Mouse (Mus musculus): ENCODE measurements around the gene Cep170. TPM values are rescaled to one million over a fixed set of nuclear protein-coding genes. Genes with fewer than 3 reads are reported as not detected.

Cep170 gene
- polyA plus RNA-seq, 1 experiment, result 22.9 TPM

GRCm38 (mm10) chr1:176826186-176826585, 12.3 kb upstream of the Cep170 start:
- TF ChIP-seq POLR2A (IDR thresholded peaks at IDR 0.05; ENCODE audit: control insufficient read depth, extremely low read depth, insufficient read depth, low read length, poor library complexity), result no peak
- no peak for TF ChIP-seq CTCF (IDR thresholded peaks at IDR 0.05; ENCODE audit: borderline replicate concordance, control insufficient read depth, extremely low read depth, insufficient read depth, low read length, poor library complexity)
- no peak overlapping the region for H3K4me3 ChIP-seq (ENCODE audit: control insufficient read depth, insufficient read depth, low read length)
- DNase-seq, result no peak
- WGBS, result 93% methylated on average over 11 of the region's 11 CpGs
- H3K27me3 ChIP-seq (ENCODE audit: control insufficient read depth, insufficient read depth, low read length), result no peaks in the 10 kb centered on the region
- peaks cover 3% of the 10 kb centered on the region; the same call in 1 of the 2 replicates for H3K4me1 ChIP-seq (replicated peaks; ENCODE audit: control insufficient read depth, insufficient read depth, low read length)
- H3K36me3 ChIP-seq (ENCODE audit: control insufficient read depth, insufficient read depth, low read length), result peaks cover 2% of the 10 kb centered on the region; the same call in 1 of the 2 replicates
- no peak overlapping the region for H3K27ac ChIP-seq (ENCODE audit: control insufficient read depth, insufficient read depth, low read length)

- Histone ChIP-seq H3K36me3 (ENCODE audit: control insufficient read depth, insufficient read depth, low read length) (no peaks in the 10 kb centered on the region), H3K27ac (ENCODE audit: control insufficient read depth, insufficient read depth, low read length) (no peak overlapping the region), H3K4me1 (replicated peaks; ENCODE audit: control insufficient read depth, insufficient read depth, low read length) (peaks cover 3% of the 10 kb centered on the region; the same call in 1 of the 2 replicates), H3K4me3 (ENCODE audit: control insufficient read depth, insufficient read depth, low read length) (no peak overlapping the region), H3K27me3 (ENCODE audit: control insufficient read depth, insufficient read depth, low read length) (no peaks in the 10 kb centered on the region)
- no peak for DNase-seq
- WGBS, result 96% methylated on average over 4 of the region's 4 CpGs
- TF ChIP-seq POLR2A (IDR thresholded peaks at IDR 0.05; ENCODE audit: control insufficient read depth, extremely low read depth, insufficient read depth, low read length, poor library complexity), result no peak
- no peak for TF ChIP-seq CTCF (IDR thresholded peaks at IDR 0.05; ENCODE audit: borderline replicate concordance, control insufficient read depth, extremely low read depth, insufficient read depth, low read length, poor library complexity)
Observed at GRCm38 (mm10) chr1:176825084-176825483, 11.2 kb upstream of the Cep170 start.

- no peaks in the 10 kb centered on the region for H3K36me3 ChIP-seq (ENCODE audit: control insufficient read depth, insufficient read depth, low read length)
- H3K27ac ChIP-seq (ENCODE audit: control insufficient read depth, insufficient read depth, low read length), result no peak overlapping the region
- 95% methylated on average over 6 of the region's 6 CpGs for WGBS
- no peaks in the 10 kb centered on the region for H3K27me3 ChIP-seq (ENCODE audit: control insufficient read depth, insufficient read depth, low read length)
- peaks cover 3% of the 10 kb centered on the region; the same call in 1 of the 2 replicates for H3K4me1 ChIP-seq (replicated peaks; ENCODE audit: control insufficient read depth, insufficient read depth, low read length)
- DNase-seq, result no peak
- no peak for TF ChIP-seq CTCF (IDR thresholded peaks at IDR 0.05; ENCODE audit: borderline replicate concordance, control insufficient read depth, extremely low read depth, insufficient read depth, low read length, poor library complexity)
- TF ChIP-seq POLR2A (IDR thresholded peaks at IDR 0.05; ENCODE audit: control insufficient read depth, extremely low read depth, insufficient read depth, low read length, poor library complexity), result no peak
- no peak overlapping the region for H3K4me3 ChIP-seq (ENCODE audit: control insufficient read depth, insufficient read depth, low read length)
Observed at GRCm38 (mm10) chr1:176824611-176825010, 10.7 kb upstream of the Cep170 start.

GRCm38 (mm10) chr1:176823889-176824288, 10.0 kb upstream of the Cep170 start:
- WGBS, result 81% methylated on average over 8 of the region's 8 CpGs
- H3K36me3 ChIP-seq (ENCODE audit: control insufficient read depth, insufficient read depth, low read length), result no peaks in the 10 kb centered on the region
- TF ChIP-seq CTCF (IDR thresholded peaks at IDR 0.05; ENCODE audit: borderline replicate concordance, control insufficient read depth, extremely low read depth, insufficient read depth, low read length, poor library complexity) (no peak), POLR2A (IDR thresholded peaks at IDR 0.05; ENCODE audit: control insufficient read depth, extremely low read depth, insufficient read depth, low read length, poor library complexity) (no peak)
- no peak overlapping the region for H3K27ac ChIP-seq (ENCODE audit: control insufficient read depth, insufficient read depth, low read length)
- no peak overlapping the region for H3K4me3 ChIP-seq (ENCODE audit: control insufficient read depth, insufficient read depth, low read length)
- peaks cover 3% of the 10 kb centered on the region; the same call in 1 of the 2 replicates for H3K4me1 ChIP-seq (replicated peaks; ENCODE audit: control insufficient read depth, insufficient read depth, low read length)
- no peak for DNase-seq
- H3K27me3 ChIP-seq (ENCODE audit: control insufficient read depth, insufficient read depth, low read length), result no peaks in the 10 kb centered on the region

- Histone ChIP-seq H3K36me3 (ENCODE audit: control insufficient read depth, insufficient read depth, low read length) (no peaks in the 10 kb centered on the region), H3K4me3 (ENCODE audit: control insufficient read depth, insufficient read depth, low read length) (no peak overlapping the region), H3K27me3 (ENCODE audit: control insufficient read depth, insufficient read depth, low read length) (no peaks in the 10 kb centered on the region), H3K4me1 (replicated peaks; ENCODE audit: control insufficient read depth, insufficient read depth, low read length) (peaks cover 3% of the 10 kb centered on the region; the same call in 1 of the 2 replicates), H3K27ac (ENCODE audit: control insufficient read depth, insufficient read depth, low read length) (no peak overlapping the region)
- WGBS, result 96% methylated on average over 4 of the region's 4 CpGs
- TF ChIP-seq CTCF (IDR thresholded peaks at IDR 0.05; ENCODE audit: borderline replicate concordance, control insufficient read depth, extremely low read depth, insufficient read depth, low read length, poor library complexity), result no peak
- no peak for DNase-seq
Observed at GRCm38 (mm10) chr1:176822949-176823348, 9.1 kb upstream of the Cep170 start.

- H3K27me3 ChIP-seq (ENCODE audit: control insufficient read depth, insufficient read depth, low read length), result no peaks in the 10 kb centered on the region
- TF ChIP-seq CTCF (IDR thresholded peaks at IDR 0.05; ENCODE audit: borderline replicate concordance, control insufficient read depth, extremely low read depth, insufficient read depth, low read length, poor library complexity) (no peak), POLR2A (IDR thresholded peaks at IDR 0.05; ENCODE audit: control insufficient read depth, extremely low read depth, insufficient read depth, low read length, poor library complexity) (no peak)
- no peak overlapping the region for H3K27ac ChIP-seq (ENCODE audit: control insufficient read depth, insufficient read depth, low read length)
- no peak overlapping the region for H3K4me3 ChIP-seq (ENCODE audit: control insufficient read depth, insufficient read depth, low read length)
- peaks cover 3% of the 10 kb centered on the region; the same call in 1 of the 2 replicates for H3K4me1 ChIP-seq (replicated peaks; ENCODE audit: control insufficient read depth, insufficient read depth, low read length)
- no peaks in the 10 kb centered on the region for H3K36me3 ChIP-seq (ENCODE audit: control insufficient read depth, insufficient read depth, low read length)
- no peak for DNase-seq
- 34% methylated on average over 1 of the region's 1 CpGs for WGBS
Observed at GRCm38 (mm10) chr1:176821929-176822328, 8.1 kb upstream of the Cep170 start.

GRCm38 (mm10) chr1:176818763-176819162, 4.9 kb upstream of the Cep170 start:
- H3K36me3 ChIP-seq (ENCODE audit: control insufficient read depth, insufficient read depth, low read length), result no peaks in the 10 kb centered on the region
- no peak for DNase-seq
- no peaks in the 10 kb centered on the region; the same call in 1 of the 2 replicates for H3K4me1 ChIP-seq (replicated peaks; ENCODE audit: control insufficient read depth, insufficient read depth, low read length)
- no peak overlapping the region for H3K4me3 ChIP-seq (ENCODE audit: control insufficient read depth, insufficient read depth, low read length)
- TF ChIP-seq CTCF (IDR thresholded peaks at IDR 0.05; ENCODE audit: borderline replicate concordance, control insufficient read depth, extremely low read depth, insufficient read depth, low read length, poor library complexity), result no peak
- TF ChIP-seq POLR2A (IDR thresholded peaks at IDR 0.05; ENCODE audit: control insufficient read depth, extremely low read depth, insufficient read depth, low read length, poor library complexity), result no peak
- 92% methylated on average over 6 of the region's 6 CpGs for WGBS
- no peak overlapping the region for H3K27ac ChIP-seq (ENCODE audit: control insufficient read depth, insufficient read depth, low read length)
- H3K27me3 ChIP-seq (ENCODE audit: control insufficient read depth, insufficient read depth, low read length), result no peaks in the 10 kb centered on the region
